Mouse (Mus musculus) spleen, adult 2 months (tissue): ENCODE results near the gene Zmynd15. TPM values are rescaled to one million over a fixed set of nuclear protein-coding genes. Genes with fewer than 3 reads are reported as not detected.

ENCODE experiments used
- DNase-seq, 2 experiments: peaks; one replicate each; pipeline versions ENCODE4 v3.0.0 to v3.0.0-alpha.2; 2012 to 2021; ENCODE audit warnings: low spot score in 2 of 2, low read depth in 1 of 2
- H3K27ac ChIP-seq: fragments of 200-500 bp; 2 replicates; pipeline ENCODE4 v1.5.1; 2012; ENCODE audit warnings: low read length, inconsistent platforms; ENCODE audit not compliant: insufficient read depth
- H3K27me3 ChIP-seq: fragments of 200-500 bp; 2 replicates; pipeline ENCODE4 v1.6.1; 2012; ENCODE audit warnings: mild to moderate bottlenecking, moderate library complexity, low read length, inconsistent platforms; ENCODE audit not compliant: control insufficient read depth, insufficient read depth
- H3K36me3 ChIP-seq: fragments of 200-500 bp; 2 replicates; pipeline ENCODE4 v1.6.1; 2012; ENCODE audit warnings: mild to moderate bottlenecking, low read length, inconsistent platforms; ENCODE audit not compliant: control insufficient read depth, insufficient read depth
- H3K4me1 ChIP-seq: fragments of 200-500 bp; 2 replicates; pipeline ENCODE4 v1.6.1; 2011; ENCODE audit warnings: inconsistent platforms; ENCODE audit not compliant: control insufficient read depth, insufficient read depth, insufficient read length
- H3K4me3 ChIP-seq: fragments of 200-500 bp; 2 replicates; pipeline ENCODE4 v1.5.1; 2011; ENCODE audit warnings: mild to moderate bottlenecking, inconsistent platforms; ENCODE audit not compliant: insufficient read depth, insufficient read length; ENCODE audit errors: extremely low read depth
- CTCF ChIP-seq: fragments of 200-500 bp; IDR thresholded peaks from 2 replicates; pipeline ENCODE4 v1.5.1; 2011; ENCODE audit warnings: mild to moderate bottlenecking, inconsistent platforms; ENCODE audit not compliant: insufficient read depth, insufficient read length, insufficient replicate concordance; ENCODE audit errors: extremely low read depth
- POLR2A ChIP-seq: fragments of 200-500 bp; IDR thresholded peaks from 2 replicates; pipeline ENCODE4 v1.6.1; 2011; ENCODE audit warnings: low read depth, low read length, inconsistent platforms
- WGBS: fragments of 180-500 bp; shearing (Covaris S2); methylation state at CpG from one replicate; pipeline ENCODE4 v1.1.7; 2018; 5-methylcytosine and 5-hydroxymethylcytosine counted together
- polyA plus RNA-seq: library from polyadenylated mRNA; depleted of rRNA; stranded (reverse); fragments of >200 nt; gene quantifications from 2 replicates; pipeline ENCODE4 v1.2.3, GENCODE M21; 2012; rRNA removed

The Zmynd15 gene
- polyA plus RNA-seq, 1 experiment = 10.5 TPM

GRCm38 (mm10) chr11:70512709-70513342 lies 53.6 kb downstream of the Zmynd15 start:
- no peaks in the 10 kb centered on the region for H3K27me3 ChIP-seq
- no peak for DNase-seq
- no peaks in the 10 kb centered on the region for H3K4me1 ChIP-seq
- WGBS = 56% methylated on average over 7 of the region's 7 CpGs
- no peak overlapping the region for H3K27ac ChIP-seq
- H3K36me3 ChIP-seq = no peaks in the 10 kb centered on the region
- TF ChIP-seq CTCF (no peak), POLR2A (no peak)
- H3K4me3 ChIP-seq = no peak overlapping the region

- Histone ChIP-seq H3K36me3 (no peaks in the 10 kb centered on the region), H3K27ac (no peak overlapping the region), H3K27me3 (no peaks in the 10 kb centered on the region), H3K4me1 (no peaks in the 10 kb centered on the region), H3K4me3 (no peak overlapping the region)
- TF ChIP-seq CTCF (no peak), POLR2A (no peak)
- 53% methylated on average over 11 of the region's 11 CpGs for WGBS
- DNase-seq = no peak
Observed at GRCm38 (mm10) chr11:70513520-70513919, 54.3 kb downstream of the Zmynd15 start.

- DNase-seq = no peak
- no peaks in the 10 kb centered on the region for H3K27me3 ChIP-seq
- TF ChIP-seq POLR2A (no peak), CTCF (no peak)
- H3K4me3 ChIP-seq = no peak within 1 kb of the TSS
- H3K4me1 ChIP-seq = no peaks in the 10 kb centered on the region
- H3K36me3 ChIP-seq = no peaks in the 10 kb centered on the region
- 88% methylated on average over 7 of the region's 7 CpGs for WGBS
- no peak within 1 kb of the TSS for H3K27ac ChIP-seq
Observed at GRCm38 (mm10) chr11:70514288-70514687, 55.1 kb downstream of the Zmynd15 start, which contains the start of gene Vmo1. Gene Vmo1, minus strand, starts transcription at chr11:70514616.

Other genes with a start within 250 kb of the Zmynd15 start
- 0.32 and 0.40 TPM in 2 replicates for gene Slc16a11, start 246.7 kb upstream of the Zmynd15 start, polyA plus RNA-seq
- 5.3 and 5.6 TPM in 2 replicates for gene Slc16a13, start 238.4 kb upstream of the Zmynd15 start, polyA plus RNA-seq
- 3.7 and 5.6 TPM in 2 replicates for gene Bcl6b, start 229.6 kb upstream of the Zmynd15 start, polyA plus RNA-seq
- 60.0 and 85.5 TPM in 2 replicates for gene 0610010K14Rik, start 221.5 kb upstream of the Zmynd15 start, polyA plus RNA-seq
- 5.1 and 5.8 TPM in 2 replicates for gene Gm21988, start 219.6 kb upstream of the Zmynd15 start, polyA plus RNA-seq
- gene Rnasek, start 219.6 kb upstream of the Zmynd15 start, polyA plus RNA-seq = 83.7 and 101 TPM in 2 replicates
- 21.1 and 21.4 TPM in 2 replicates for gene Alox12, start 204.1 kb upstream of the Zmynd15 start, polyA plus RNA-seq
- gene Alox12e, start 136.8 kb upstream of the Zmynd15 start, polyA plus RNA-seq = 0.12 and 0.13 TPM in 2 replicates
- gene Alox15, start 107.4 kb upstream of the Zmynd15 start, polyA plus RNA-seq = 2.5 and 4.1 TPM in 2 replicates
- gene Pelp1, start 49.4 kb upstream of the Zmynd15 start, polyA plus RNA-seq = 15.5 and 17.9 TPM in 2 replicates
- 145 TPM in 2 replicates for gene Arrb2, start 26.8 kb upstream of the Zmynd15 start, polyA plus RNA-seq
- gene Med11, start 7.5 kb upstream of the Zmynd15 start, polyA plus RNA-seq = 24.6 and 29.2 TPM in 2 replicates
- gene Cxcl16, start 551 bp downstream of the Zmynd15 start, polyA plus RNA-seq = 28.8 TPM in 2 replicates
- gene Tm4sf5, start 45.8 kb downstream of the Zmynd15 start, polyA plus RNA-seq = 0.77 and 1.3 TPM in 2 replicates
- gene Vmo1, start 55.2 kb downstream of the Zmynd15 start, polyA plus RNA-seq = 0.25 and 0.32 TPM in 2 replicates
- gene Gltpd2, start 59.8 kb downstream of the Zmynd15 start, polyA plus RNA-seq = 0.18 TPM in 1 of 2 replicates, not detected in the other
- gene Psmb6, start 65.9 kb downstream of the Zmynd15 start, polyA plus RNA-seq = 125 and 155 TPM in 2 replicates
- not detected in 2 replicates for gene Gm40193, start 73.5 kb downstream of the Zmynd15 start, polyA plus RNA-seq
- 12.3 and 13.9 TPM in 2 replicates for gene Pld2, start 80.6 kb downstream of the Zmynd15 start, polyA plus RNA-seq
- gene Mink1, start 103.4 kb downstream of the Zmynd15 start, polyA plus RNA-seq = 74.8 and 91.9 TPM in 2 replicates
- gene 4930544D05Rik, start 156.4 kb downstream of the Zmynd15 start, polyA plus RNA-seq = not detected in 2 replicates
- 0.66 and 0.99 TPM in 2 replicates for gene Chrne, start 159.8 kb downstream of the Zmynd15 start, polyA plus RNA-seq
- 6.8 and 9.3 TPM in 2 replicates for gene Gp1ba, start 179.7 kb downstream of the Zmynd15 start, polyA plus RNA-seq
- 137 and 158 TPM in 2 replicates for gene Rnf167, start 187.8 kb downstream of the Zmynd15 start, polyA plus RNA-seq
- gene Slc25a11, start 188.0 kb downstream of the Zmynd15 start, polyA plus RNA-seq = 73.0 and 78.7 TPM in 2 replicates
- gene Pfn1, start 195.2 kb downstream of the Zmynd15 start, polyA plus RNA-seq = 2,122 and 3,201 TPM in 2 replicates
- 15.3 and 20.0 TPM in 2 replicates for gene Eno3, start 197.8 kb downstream of the Zmynd15 start, polyA plus RNA-seq
- gene Spag7, start 210.0 kb downstream of the Zmynd15 start, polyA plus RNA-seq = 20.0 and 20.2 TPM in 2 replicates
- gene Camta2, start 228.7 kb downstream of the Zmynd15 start, polyA plus RNA-seq = 36.6 and 38.8 TPM in 2 replicates
- gene Inca1, start 240.7 kb downstream of the Zmynd15 start, polyA plus RNA-seq = 0.70 and 0.76 TPM in 2 replicates
- 17.5 and 19.5 TPM in 2 replicates for gene Kif1c, start 241.1 kb downstream of the Zmynd15 start, polyA plus RNA-seq